Mouse (Mus musculus): ENCODE results near the gene Rack1. TPM values are rescaled to one million over a fixed set of nuclear protein-coding genes. Genes with fewer than 3 reads are reported as not detected.

The Rack1 gene
- polyA plus RNA-seq, 1 experiment from 2014 or later = 844 TPM

DNA sequence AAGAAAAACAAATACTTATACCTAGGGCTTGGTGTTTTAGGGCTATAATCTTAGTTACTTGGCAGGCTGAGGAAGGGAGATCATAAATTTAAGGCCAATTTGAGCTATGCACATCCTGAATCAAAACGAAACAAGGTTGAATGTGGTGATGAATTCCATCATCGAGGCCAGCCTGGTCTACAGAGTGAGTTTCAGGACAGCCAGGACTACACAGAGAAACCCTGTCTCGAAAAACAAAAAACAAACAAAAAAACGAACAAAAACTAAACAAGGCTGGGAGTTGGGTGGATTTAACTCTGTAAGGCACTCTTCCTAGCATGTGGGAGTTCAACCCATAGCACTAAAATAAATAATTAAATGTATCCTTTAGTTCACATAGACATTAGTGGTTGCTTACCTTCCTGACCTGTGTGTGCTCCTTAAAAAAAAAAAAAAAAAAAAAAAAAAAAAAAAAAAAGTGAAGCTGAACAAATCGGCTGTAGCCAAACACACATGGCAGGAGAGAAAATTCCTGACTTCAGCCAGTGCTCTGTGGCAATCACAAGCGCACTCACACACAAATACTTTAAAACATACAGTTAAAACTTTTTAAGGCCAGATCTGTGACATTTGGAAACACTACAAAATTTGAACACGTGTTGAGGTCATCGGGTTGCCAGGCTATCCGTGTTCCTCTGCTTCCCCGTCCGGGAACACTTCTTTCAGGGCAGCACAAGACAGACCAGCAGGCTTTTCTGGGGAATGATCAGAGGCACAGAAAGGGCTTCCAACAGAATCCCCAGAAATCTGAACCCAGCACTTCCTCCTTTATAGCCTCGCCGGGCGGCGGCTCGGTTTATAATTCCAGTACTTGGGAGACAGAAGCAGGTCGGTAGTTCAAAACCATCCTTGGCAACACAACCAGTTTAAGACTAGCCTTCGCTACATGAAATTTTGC is 880 bp upstream of the Rack1 start:
- peaks cover 35% of the 10 kb centered on the region for H3K4me1 ChIP-seq
- no peaks in the 10 kb centered on the region for H3K9me3 ChIP-seq
- no peak for DNase-seq (ENCODE audit: low spot score)
- H3K27me3 ChIP-seq (replicated peaks; ENCODE audit: low read depth, poor library complexity, severe bottlenecking) = no peaks in the 10 kb centered on the region
- H3K27ac ChIP-seq (replicated peaks) = peak overlapping the region; percentile 96
- 10% methylated on average over 18 of the region's 18 CpGs for WGBS
- H3K4me3 ChIP-seq = peak overlapping the region; percentile 90
- H3K36me3 ChIP-seq (replicated peaks) = peaks cover 33% of the 10 kb centered on the region

DNA sequence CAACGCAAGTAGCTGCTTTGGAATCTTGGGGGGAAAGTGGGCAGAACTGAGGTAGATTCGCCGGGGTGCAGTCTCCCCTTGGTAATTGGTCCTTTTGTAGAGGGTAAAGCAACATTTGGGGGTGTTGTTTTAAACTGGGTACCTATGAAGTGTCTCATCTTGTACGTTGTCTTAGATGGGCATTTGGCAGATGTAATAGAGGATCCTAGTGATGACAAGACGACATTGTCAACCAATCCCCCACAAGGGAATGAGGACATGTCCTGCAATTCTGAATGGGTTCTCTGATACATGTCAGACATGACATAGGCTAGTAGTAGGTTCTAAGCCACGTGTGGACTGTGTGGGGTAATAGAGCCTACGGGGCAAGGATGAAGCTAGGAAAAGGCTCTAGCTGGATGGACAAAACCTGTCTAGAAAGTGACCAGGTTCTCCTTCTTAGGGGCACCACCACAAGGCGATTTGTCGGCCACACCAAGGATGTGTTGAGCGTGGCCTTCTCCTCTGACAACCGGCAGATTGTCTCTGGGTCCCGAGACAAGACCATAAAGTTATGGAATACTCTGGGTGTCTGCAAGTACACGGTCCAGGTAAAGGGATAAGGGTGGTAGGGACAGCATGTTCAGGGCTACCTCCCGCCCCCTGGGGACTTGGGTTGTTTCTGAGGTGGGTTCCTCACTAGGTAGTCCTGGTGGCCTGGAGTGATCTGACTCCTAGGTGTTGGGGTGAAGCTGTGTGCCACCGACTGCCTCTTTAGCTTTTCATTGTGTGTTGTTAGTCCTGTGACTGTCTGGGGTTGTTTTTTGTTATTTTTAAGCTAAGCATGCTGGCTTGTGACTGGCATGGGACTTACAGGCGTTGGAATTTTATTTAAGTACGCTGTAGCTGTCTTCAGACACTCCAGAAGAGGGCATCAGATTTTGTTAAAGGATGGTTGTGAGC is 2.0 kb downstream of the Rack1 start:
- 0 out of 2 replicates have a peak overlapping the region, but pooled peaks have one; percentile 96 for H3K27ac ChIP-seq (replicated peaks)
- peaks cover 35% of the 10 kb centered on the region for H3K4me1 ChIP-seq
- H3K4me3 ChIP-seq = peak overlapping the region; percentile 90
- 81% methylated on average over 17 of the region's 17 CpGs for WGBS
- H3K36me3 ChIP-seq (replicated peaks) = peaks cover 62% of the 10 kb centered on the region
- DNase-seq (ENCODE audit: low spot score) = no peak
- H3K27me3 ChIP-seq (replicated peaks; ENCODE audit: low read depth, poor library complexity, severe bottlenecking) = no peaks in the 10 kb centered on the region
- no peaks in the 10 kb centered on the region for H3K9me3 ChIP-seq

DNA sequence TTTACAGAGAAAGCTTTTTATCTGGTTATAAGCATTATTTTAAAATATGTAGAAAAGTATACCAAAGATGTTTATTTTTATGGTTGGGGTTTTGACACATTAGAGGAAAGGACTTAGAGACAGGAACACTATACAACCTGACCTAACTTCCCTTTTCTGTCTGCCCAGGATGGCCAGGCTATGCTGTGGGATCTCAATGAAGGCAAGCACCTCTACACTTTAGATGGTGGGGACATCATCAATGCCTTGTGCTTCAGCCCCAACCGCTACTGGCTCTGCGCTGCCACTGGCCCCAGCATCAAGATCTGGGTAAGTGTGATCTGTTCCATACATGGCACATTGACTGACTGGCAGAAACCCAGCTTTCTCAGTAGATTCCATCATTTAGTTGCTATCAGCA is 3.9 kb downstream of the Rack1 start:
- H3K27ac ChIP-seq (replicated peaks) = no peak overlapping the region
- H3K27me3 ChIP-seq (replicated peaks; ENCODE audit: low read depth, poor library complexity, severe bottlenecking) = no peaks in the 10 kb centered on the region
- no peaks in the 10 kb centered on the region for H3K9me3 ChIP-seq
- 96% methylated on average over 2 of the region's 2 CpGs for WGBS
- H3K4me3 ChIP-seq = no peak overlapping the region
- H3K36me3 ChIP-seq (replicated peaks) = peaks cover 80% of the 10 kb centered on the region
- no peak for DNase-seq (ENCODE audit: low spot score)
- peaks cover 24% of the 10 kb centered on the region for H3K4me1 ChIP-seq

DNA sequence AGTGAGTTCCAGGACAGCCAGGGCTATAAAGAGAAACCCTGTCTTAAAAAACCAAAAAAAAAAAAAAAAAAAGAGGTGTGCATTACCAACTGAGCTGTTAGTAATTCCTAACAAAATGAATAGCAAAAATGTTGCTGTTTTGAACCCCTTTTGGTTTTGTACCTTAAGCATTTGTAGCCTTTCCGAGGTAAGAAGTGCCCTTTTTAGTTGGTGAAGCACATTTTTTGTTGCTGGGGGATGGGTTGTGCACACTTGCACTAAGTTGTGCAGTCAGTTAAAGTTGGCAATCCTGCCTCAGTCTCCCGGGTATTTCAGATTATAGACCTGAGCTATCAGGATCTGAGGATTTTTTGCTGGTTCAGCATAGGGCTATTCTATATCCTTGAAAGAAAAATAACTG is 4.8 kb downstream of the Rack1 start:
- DNase-seq (ENCODE audit: low spot score) = no peak
- Histone ChIP-seq H3K36me3 (replicated peaks) (peaks cover 90% of the 10 kb centered on the region), H3K27me3 (replicated peaks; ENCODE audit: low read depth, poor library complexity, severe bottlenecking) (no peaks in the 10 kb centered on the region), H3K4me1 (peaks cover 23% of the 10 kb centered on the region), H3K9me3 (no peaks in the 10 kb centered on the region), H3K4me3 (no peak overlapping the region), H3K27ac (replicated peaks) (no peak overlapping the region)
- 85% methylated on average over 2 of the region's 2 CpGs for WGBS

DNA sequence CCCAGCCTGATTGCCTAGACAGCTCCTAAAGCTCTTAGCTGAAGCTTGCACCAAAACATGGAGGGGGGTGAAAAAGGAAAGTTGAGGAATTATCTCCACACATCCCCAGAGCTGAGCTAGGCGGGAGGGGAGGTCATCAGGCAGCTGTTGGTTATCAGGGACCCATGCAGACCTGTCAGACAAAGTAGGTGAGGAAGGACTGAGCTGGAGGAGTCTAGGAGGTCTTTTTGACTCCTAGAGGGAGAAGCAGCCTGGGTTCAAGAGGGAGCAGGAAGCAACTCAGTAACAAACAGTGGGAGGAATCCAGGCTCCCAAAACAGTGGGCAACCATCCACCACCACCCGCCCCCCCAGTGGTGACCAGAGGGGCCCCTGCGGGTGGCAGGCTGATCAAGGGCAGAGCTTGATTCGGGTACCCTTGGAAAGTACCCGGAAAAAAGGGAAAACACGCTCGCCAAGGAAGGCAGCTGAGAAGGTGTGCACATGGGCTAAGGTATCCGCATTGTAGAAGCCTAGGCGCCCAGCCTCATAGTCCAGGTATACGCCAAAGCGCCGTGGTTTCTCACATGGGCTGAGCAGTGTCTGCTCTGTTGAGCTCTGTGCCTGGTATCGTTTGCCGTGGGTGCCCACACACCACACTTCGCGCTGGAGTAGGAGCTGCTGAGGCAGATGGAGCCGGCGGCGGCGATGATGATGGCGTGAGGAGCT is 6.9 kb downstream of the Rack1 start:
- WGBS = 61% methylated on average over 21 of the region's 21 CpGs
- Histone ChIP-seq H3K27ac (replicated peaks) (no peak overlapping the region), H3K9me3 (no peaks in the 10 kb centered on the region), H3K36me3 (replicated peaks) (peaks cover 100% of the 10 kb centered on the region), H3K4me1 (peaks cover 14% of the 10 kb centered on the region), H3K27me3 (replicated peaks; ENCODE audit: low read depth, poor library complexity, severe bottlenecking) (no peaks in the 10 kb centered on the region), H3K4me3 (no peak overlapping the region)
- peak; percentile 39 for DNase-seq (ENCODE audit: low spot score)

DNA sequence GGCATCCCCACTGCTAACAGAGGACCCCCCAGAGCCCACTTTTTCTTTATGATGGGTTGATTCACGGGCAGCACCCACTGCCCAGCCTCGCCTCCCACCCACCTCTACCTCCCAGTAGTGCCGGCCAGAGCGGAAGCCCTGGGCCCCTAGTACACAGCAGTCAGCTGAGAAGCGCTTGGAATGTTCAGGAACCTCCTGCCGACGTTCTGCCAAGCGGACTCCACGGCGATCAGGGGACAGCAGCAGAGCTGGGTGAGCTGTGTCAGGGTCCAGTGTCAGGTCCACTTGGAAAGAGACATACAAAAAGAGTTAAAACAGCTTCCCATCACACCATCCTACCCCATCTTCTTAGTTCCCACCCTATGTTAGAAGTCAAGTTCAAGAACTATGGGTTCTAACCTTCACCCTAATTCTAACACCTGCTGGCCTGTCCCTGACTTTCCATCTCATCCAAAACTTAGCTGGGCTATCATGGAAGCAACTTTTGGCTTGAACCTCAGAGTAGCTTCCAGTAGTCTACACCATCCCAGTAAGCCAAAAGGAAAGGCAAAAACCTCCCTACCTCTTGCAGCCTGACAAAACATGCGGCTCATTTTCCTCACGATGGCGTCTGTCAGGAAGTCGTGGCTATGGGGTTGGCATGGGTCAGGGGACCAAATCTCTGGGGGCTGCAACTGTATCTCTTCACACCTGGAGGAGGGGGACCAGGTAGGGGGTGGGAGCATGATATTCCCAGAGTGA is 7.6 kb downstream of the Rack1 start:
- DNase-seq (ENCODE audit: low spot score) = peak; percentile 33
- H3K27me3 ChIP-seq (replicated peaks; ENCODE audit: low read depth, poor library complexity, severe bottlenecking) = no peaks in the 10 kb centered on the region
- H3K4me3 ChIP-seq = no peak overlapping the region
- H3K36me3 ChIP-seq (replicated peaks) = peaks cover 100% of the 10 kb centered on the region
- peaks cover 6% of the 10 kb centered on the region; the same call in 1 of the 2 replicates for H3K4me1 ChIP-seq
- no peak overlapping the region for H3K27ac ChIP-seq (replicated peaks)
- 68% methylated on average over 14 of the region's 14 CpGs for WGBS
- H3K9me3 ChIP-seq = no peaks in the 10 kb centered on the region

DNA sequence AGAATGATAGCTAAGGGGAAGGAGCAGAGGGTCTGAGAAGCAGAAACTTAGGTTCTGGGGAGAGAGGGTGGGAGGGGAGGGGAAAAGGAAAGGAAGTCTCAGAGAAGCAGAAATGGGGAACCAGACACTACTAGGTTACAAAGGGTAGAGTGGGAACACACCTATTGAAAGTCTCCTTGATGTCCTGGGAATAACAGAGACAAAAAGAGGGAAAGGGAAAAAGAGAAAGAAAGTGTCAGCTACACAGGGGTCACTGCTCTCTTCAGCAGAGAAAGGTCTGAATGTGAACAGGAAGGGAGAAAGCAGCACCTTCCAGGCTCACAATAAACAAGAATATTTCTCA is 8.1 kb downstream of the Rack1 start:
- H3K9me3 ChIP-seq = no peaks in the 10 kb centered on the region
- no peak overlapping the region for H3K27ac ChIP-seq (replicated peaks)
- H3K4me3 ChIP-seq = no peak overlapping the region
- 0 out of 2 replicates have a peak, but pooled peaks cover 1% of the 10 kb centered on the region for H3K4me1 ChIP-seq
- H3K36me3 ChIP-seq (replicated peaks) = peaks cover 100% of the 10 kb centered on the region
- no peaks in the 10 kb centered on the region for H3K27me3 ChIP-seq (replicated peaks; ENCODE audit: low read depth, poor library complexity, severe bottlenecking)
- no peak for DNase-seq (ENCODE audit: low spot score)

DNA sequence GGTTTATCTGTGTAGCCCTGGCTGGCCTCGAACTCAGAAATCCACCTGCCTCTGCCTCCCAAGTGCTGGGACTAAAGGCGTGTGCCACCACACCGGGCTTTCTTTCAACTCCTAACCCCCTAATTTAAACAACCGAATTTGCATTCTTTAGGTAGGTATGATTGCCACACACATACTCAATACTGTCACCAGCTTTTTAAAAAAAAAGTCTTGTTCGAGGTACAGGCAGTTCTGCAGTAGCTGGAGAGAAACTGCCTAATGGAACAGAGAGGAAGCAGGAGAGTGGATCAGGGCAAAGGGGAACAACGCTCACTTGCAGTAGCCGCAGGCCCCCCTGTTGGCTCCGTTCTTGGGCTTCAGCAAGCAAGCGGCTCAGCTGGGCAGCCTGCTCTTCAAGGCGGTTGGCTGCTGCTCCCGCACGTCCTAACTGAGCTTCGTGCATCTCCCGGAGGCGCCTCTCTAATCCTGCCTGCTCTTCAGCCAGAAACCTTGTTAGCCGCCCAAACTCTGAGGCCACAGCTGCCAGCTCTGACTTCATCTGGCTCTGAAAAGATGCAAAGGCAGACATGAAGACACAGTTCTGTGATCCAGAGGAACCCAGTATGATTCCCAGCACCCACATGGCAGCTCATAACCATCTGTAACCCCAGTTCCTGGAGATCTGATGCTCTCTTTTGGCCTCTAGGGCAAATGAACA is 8.8 kb downstream of the Rack1 start:
- Histone ChIP-seq H3K4me3 (no peak overlapping the region), H3K27ac (replicated peaks) (no peak overlapping the region), H3K4me1 (no peaks in the 10 kb centered on the region), H3K36me3 (replicated peaks) (peaks cover 99% of the 10 kb centered on the region), H3K9me3 (no peaks in the 10 kb centered on the region), H3K27me3 (replicated peaks; ENCODE audit: low read depth, poor library complexity, severe bottlenecking) (no peaks in the 10 kb centered on the region)
- WGBS = 78% methylated on average over 16 of the region's 16 CpGs
- no peak for DNase-seq (ENCODE audit: low spot score)

DNA sequence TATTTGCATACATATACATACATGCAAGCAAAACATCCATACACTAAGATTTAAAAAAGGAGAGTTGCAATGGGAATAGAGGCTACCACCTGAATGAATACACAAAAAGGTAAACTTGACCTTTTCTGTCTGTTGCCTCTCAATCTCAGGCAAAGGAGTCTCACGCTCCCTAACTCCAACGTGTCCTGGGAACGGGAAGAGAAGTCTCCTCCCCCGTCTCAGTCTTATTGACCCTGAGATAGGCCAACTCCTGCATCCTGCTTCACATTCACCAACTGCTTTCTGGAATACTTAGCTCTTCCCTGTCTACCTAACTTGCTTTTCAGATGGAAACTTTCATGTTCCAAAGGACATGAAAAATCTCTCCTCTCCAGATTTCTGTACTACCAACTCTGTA is 9.3 kb downstream of the Rack1 start:
- Histone ChIP-seq H3K4me1 (no peaks in the 10 kb centered on the region), H3K36me3 (replicated peaks) (peaks cover 98% of the 10 kb centered on the region), H3K27me3 (replicated peaks; ENCODE audit: low read depth, poor library complexity, severe bottlenecking) (no peaks in the 10 kb centered on the region), H3K27ac (replicated peaks) (no peak overlapping the region), H3K9me3 (no peaks in the 10 kb centered on the region), H3K4me3 (no peak overlapping the region)
- DNase-seq (ENCODE audit: low spot score) = no peak
- 79% methylated on average over 4 of the region's 4 CpGs for WGBS

DNA sequence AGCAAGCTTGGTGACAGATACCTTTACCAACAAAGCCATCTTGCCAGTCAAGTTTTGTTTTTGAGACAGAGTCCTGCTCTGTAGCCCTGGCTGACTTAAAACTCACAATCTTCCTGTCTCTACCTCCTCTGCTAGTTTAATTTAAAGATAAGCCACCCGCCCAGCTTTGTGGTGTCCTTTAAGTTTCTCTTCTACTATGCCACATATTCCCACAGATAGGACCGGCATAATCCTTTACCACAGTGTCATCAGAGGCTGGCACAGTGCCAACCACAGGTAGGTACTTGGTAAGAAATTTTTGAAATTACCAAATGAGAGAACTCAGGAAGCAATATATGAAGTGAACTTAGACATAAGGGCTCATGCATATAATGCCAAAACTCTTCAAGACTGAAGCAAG is 10.0 kb downstream of the Rack1 start:
- Histone ChIP-seq H3K27me3 (replicated peaks; ENCODE audit: low read depth, poor library complexity, severe bottlenecking) (no peaks in the 10 kb centered on the region), H3K9me3 (no peaks in the 10 kb centered on the region), H3K27ac (replicated peaks) (no peak overlapping the region), H3K4me1 (peaks cover 3% of the 10 kb centered on the region), H3K4me3 (no peak overlapping the region), H3K36me3 (replicated peaks) (peaks cover 98% of the 10 kb centered on the region)
- WGBS = 91% methylated on average over 2 of the region's 2 CpGs
- DNase-seq (ENCODE audit: low spot score) = no peak

DNA sequence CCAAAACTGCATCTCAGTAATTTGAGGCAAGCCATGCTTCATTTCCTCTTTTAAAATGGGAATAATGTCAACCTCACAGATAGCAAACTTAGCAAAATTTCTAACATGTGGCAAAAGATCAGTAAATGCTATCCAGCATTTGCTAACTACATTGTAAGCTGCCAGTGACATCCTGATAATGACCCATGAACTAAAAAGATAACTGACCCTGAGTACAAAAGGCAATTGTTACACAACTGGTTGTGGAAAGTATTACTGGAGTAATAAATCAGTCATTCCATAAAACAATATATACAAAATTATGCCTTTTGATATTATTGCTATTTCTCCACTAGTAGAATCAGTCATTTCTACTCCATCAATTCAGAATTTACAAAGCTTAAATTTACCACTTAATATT is 13.7 kb downstream of the Rack1 start:
- Histone ChIP-seq H3K36me3 (replicated peaks) (peaks cover 70% of the 10 kb centered on the region), H3K9me3 (no peaks in the 10 kb centered on the region), H3K4me3 (no peak overlapping the region), H3K27me3 (replicated peaks; ENCODE audit: low read depth, poor library complexity, severe bottlenecking) (no peaks in the 10 kb centered on the region), H3K4me1 (peaks cover 16% of the 10 kb centered on the region), H3K27ac (replicated peaks) (no peak overlapping the region)
- no peak for DNase-seq (ENCODE audit: low spot score)
